Mouse (Mus musculus): ENCODE measurements around the gene Abi3.

The Abi3 gene

DNA sequence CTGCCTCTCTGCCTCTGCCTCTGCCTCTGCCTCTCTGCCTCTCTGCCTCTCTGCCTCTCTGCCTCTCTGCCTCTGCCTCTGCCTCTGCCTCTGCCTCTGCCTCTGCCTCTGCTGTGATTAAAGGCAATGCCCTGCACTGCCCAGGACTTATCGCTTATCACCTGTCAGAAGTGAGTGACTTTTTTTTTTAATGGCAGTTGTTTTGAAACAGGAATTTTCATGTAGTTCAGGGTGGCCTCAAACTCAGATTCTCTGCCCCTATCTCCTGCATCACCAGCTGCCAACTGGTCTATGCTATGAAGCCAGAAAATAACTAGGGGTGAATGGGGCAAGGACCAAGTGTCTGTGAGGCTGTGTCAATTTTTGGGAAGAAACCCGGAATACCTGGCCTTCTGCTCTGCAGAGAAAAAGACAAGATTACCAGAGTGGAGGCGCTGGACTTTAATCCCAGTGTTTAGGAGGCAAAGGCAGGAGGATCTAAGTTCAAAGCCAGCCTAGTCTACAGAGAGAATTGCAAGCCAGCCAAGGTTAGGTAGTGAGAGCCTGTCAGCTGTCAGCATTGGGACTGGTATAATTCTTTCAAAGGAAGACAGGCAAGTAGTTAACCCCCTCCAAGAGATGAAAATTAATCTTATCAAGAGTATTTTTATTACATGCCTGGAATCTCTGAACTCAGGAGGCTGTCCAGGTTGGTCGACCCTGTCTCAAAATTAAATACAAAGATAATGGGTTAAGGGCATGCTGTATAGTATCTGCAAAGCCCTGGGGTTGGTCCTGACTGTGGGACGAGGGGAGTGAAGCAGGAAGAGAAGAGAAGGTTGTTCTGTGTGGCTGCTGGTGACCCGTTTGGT lies 15.7 kb downstream of the Abi3 start:
- in situ Hi-C loops (cut with MboI, MseI), result loop anchor here (5.0 kb wide), 1 partner anchor 66 kb away; no protein-coding TSS in a partner anchor

DNA sequence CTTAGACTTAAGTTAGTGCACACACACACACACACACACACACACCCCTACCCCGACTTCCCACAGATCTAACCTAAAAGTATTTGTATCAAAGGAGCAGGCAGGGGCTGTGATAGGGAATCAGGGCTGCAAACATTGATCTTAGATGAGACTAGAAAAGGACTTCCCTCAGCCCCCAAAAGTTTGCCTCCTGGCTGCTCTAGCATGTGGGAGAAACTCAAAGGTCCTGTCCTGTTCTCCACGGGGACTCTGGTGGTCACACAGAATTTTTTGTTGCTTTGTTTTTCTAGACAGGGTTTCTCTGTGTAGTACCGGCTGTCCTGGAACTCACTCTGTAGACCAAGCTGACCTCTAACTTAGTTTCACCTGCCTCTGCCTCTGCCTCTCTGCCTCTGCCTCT lies 16.7 kb downstream of the Abi3 start:
- in situ Hi-C loops (cut with MboI, MseI), result loop anchor here (5.0 kb wide), 1 partner anchor 67 kb away; no protein-coding TSS in a partner anchor

DNA sequence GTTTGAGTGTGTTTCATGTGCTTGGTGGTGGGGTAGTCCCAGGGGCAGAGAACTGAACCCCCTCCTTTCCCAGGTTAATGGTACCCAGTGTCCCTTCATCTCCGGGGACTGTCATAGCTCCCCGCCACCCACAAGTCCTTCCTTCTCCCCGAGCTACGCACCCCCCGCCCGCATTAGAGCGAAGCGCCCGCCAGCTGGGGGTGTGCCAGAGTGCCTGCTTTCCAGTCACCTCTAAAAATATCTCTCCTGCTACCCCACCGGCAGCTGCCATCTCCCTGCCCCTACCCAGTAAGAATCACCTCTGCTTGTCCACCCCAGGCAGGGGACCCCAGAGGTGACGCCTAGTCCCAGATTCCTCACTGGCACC lies 17.4 kb downstream of the Abi3 start:
- in situ Hi-C loops (cut with MboI, MseI), result loop anchor here (5.0 kb wide), 1 partner anchor 67 kb away; no protein-coding TSS in a partner anchor

DNA sequence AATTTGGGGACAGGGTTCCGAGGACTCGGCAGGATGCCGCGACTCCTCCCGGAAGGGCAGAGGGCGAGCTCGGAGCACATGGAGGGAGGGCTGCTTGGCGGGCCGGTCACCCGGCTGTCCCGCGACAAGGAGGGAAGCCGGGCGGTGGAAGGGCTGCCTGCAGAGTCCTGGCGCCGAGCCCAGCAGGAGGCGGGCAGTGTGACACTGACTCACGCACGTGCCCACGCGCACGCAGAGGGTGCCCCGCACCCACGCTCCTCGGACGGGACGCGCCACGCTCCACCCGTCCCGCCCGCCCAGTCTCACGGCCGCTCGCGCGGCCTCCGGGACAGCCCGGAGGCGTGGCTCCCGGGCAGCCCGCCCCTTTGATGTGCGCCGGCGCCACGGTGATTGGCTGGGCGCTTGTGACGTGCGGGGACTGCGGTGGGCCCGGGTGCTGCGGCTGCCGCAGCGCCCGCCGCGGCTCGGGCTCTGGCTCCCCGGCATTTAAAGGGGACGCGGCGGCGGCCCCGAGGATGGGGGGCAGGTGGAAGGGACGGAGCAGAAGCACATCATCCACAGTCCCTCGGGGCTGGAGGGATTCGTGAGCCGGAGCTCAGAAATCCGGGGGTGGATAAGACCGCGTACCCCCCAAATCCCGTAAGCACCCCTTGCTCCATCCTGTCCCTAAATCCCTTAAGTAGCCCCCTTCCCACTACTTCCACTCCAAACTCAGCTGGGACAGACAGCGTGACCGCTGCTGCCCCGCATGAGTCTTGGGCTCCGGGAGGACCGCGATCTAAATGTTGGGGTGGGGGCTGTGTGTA lies 18.0 kb downstream of the Abi3 start, which contains the start of gene Phospho1:
Gene Phospho1 (plus strand): TSS at position 429 of the 806 bp plus-strand sequence.
- in situ Hi-C loops (cut with MboI, MseI), result no loop called here

DNA sequence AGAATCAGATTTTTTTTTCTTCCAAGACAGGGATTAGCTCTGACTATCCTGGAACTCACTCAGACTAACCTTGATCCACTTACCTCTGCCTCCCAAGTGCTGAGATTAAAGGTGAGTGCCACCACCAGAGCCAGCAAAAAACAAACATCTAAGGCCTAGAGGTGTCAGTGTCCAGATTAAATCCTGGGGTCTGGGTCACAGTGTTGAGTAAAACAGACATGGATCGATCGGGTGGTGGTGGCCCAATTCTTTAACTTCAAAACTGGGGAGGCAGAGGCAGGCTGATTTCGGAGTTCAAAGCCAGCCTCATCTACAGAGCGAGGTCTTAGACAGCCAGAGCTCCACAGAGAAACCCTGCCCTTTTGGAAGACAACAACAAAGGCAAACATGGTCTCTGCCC lies 19.8 kb downstream of the Abi3 start:
- in situ Hi-C loops (cut with MboI, MseI), result no loop called here

DNA sequence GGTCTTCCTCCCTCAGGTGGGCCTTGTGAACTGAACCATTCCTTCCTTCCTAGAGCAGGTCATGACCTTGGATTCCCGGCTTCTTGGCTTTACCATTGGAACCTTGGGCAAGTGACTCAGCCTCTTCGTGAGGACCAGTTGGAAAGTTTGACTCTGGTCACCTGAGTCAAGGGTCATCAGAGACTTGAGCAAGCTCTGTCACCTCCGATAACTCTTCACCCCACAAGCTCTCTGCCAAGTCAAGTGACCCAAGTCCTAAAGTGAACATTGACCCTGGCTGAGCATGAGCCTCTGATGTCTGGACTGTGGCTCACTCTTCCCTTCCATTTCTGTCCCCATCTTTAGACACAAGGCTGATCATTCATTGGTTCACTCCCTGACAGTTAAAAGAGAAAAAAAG lies 20.8 kb downstream of the Abi3 start:
- in situ Hi-C loops (cut with MboI, MseI), result no loop called here

DNA sequence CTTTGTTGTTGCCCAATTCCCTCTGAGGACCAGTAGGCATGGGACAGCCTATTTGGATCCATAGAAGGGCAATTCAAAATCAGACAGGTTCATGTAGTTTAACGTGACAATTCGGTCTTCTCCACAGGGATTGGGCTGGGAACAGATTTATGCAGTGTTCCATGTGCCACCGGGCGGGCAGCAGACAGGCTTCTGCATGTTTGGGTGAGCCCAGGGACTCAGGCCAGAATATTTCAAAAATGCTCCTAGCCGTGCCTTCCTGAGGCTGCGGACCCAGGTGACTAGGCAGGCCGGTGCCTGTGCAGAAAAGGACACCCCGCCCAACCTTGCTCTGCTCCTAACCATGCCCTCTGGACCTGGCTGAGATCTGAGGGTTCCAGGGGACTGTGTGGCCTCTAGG lies 23.1 kb downstream of the Abi3 start:
- in situ Hi-C loops (cut with MboI, MseI), result no loop called here

DNA sequence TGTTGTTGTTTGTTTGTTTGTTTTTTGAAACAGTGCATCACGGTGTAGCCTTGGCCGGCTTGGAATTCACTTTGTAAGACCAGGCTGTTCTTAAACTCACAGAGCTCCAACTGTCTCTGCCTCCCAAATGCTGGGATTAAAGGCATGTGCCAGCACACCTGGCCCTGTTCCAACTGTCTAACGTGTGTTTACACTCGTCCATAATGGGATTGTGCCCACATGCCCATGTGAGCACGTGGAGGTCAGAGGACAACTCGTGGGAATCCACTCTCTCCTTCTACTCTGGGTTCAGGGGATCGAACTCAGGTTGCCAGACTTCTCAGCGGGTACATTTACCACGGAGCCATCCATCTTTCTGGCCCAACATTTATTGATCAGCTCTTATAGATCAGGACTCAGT lies 26.9 kb downstream of the Abi3 start:
- in situ Hi-C loops (cut with MboI, MseI), result no loop called here

DNA sequence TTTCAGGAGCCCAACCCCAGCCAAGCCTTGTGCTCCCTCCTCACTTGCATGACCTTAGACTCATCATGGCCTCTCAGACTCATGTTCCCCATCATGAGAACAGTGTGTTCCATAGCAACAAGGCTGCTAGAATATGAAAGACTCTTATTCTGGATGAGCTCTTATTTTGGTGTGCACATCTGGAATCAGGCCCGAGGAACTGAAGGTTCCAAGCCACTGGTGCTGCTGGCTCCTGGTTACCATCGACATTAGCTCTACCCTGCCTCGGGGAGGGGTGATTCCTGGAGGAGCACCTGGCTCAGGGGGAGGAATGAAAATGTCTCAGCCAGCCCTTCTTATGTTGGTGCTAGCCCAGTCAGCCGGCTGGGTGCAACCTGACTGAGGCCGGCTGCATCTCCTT lies 27.4 kb downstream of the Abi3 start:
- in situ Hi-C loops (cut with MboI, MseI), result no loop called here

DNA sequence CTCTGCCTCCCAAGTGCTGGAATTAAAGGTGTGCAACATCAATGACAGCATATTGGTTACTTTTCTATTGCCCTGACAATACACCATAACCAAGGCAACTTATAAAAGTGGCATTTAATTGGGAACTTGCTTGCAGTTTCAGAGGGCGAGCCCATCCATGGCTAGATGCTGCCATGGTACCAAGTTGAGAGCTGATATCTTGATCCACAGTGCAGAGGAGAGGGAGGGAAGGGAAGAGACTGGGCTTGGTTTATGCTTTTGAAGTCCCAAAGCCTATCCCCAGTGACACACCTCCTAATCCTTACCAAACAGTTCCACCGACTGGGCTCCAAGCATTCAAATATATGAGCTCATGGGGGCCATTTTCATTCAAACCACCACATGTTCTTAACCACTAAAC lies 28.2 kb downstream of the Abi3 start:
- in situ Hi-C loops (cut with MboI, MseI), result no loop called here

DNA sequence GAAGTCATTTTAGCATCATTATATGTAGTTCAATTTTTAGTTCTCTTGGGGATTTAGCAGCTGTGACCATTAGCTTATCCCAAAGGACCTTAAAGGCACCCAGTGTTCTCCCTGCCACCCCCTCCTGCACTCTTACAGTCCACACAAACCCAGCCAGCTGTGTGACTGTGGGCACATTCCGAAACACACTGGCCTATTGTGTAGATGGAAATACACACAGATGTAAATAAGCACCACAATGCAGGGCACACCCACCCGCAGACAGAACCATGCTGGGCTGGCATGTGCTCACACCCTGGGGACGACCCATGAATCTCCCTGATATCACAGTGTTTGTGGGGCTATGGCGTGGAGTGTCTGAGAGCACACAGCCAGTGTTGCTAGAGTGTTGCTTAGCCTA lies 30.1 kb downstream of the Abi3 start:
- in situ Hi-C loops (cut with MboI, MseI), result no loop called here

DNA sequence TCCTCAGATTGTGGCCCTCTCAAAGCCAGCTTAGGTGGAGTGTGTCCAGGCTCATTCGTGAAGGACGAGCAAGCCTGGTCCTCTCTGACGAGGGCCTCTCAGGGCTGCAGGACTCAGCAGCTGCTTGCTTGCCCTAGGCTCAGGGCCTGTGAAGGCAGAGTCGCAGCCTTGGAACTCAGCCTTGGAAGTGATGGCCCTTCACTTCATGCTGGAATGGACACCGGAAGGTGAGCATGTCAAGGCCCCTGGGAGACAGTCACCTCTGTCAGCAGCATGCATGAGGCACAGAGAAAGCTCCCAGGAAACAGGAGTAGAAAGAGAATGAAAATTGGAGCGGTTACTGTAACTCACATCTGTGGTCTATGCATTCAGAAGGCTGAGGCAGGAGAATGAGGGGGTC lies 30.5 kb downstream of the Abi3 start:
- in situ Hi-C loops (cut with MboI, MseI), result no loop called here

DNA sequence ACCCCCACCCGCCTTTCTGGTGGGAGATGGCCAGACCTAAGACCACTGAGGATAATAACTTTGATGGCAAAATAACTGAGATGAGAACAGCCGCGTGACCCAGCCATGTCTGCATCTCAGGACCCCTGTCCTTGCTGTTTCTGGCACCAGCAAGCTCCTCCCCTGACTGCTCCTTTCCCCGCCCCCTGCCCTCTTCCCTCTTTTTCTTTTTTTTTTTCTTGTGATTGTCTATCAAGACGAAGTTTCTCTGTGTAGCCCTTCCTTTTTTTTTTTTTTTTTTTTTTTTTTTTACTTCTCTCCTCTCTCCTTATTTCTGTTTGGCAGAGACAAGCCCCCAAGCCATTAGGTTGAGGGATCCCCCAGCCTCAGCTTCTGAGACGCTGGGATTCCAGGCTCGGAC lies 31.4 kb downstream of the Abi3 start:
- in situ Hi-C loops (cut with MboI, MseI), result no loop called here

DNA sequence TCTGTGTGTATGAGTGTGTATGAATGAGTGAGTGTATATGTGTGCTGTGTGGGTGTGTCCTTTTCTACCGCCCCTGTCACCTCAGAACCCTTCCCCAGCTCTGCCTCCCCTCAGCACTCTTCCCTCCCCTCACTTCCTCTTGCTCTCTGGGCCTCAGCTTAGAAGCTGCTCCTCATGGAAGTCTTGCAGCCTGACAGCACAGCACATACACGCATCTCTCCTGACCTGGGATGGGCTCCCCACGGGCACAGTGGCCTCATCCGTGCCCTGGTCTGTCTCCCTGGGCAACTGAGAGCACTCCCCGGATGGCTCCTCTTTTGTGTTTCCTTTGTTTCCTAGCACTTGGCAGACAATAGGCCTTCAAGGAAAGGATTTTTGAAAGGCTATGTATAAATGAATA lies 32.7 kb downstream of the Abi3 start:
- in situ Hi-C loops (cut with MboI, MseI), result no loop called here

DNA sequence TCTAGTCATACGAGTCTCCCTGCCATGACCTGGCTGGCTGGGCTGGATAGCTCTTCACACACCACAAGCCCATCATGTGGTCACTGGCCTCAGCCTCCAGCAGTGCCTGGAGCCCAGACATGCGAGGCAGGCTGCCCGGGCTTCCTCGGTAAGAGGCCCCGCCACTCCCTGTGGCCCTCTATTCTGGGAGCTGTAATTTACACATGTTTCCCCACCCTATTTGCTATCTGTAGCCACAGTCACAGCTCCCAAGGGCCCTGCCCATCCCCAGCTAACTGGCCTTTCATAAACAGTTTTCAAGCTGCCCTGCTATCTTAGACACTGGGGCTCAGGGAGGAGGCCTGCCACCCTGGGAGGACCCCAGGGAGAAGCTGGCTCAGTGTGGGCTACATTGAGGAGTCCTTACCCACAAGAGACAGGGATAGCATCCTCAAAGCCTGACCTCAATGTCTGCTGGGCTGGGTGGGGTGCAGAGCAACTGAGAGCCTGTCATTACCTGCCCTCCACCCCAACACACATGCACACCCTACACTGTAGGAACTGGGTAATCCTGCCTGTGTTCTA lies 33.7 kb downstream of the Abi3 start:
- in situ Hi-C loops (cut with MboI, MseI), result no loop called here

DNA sequence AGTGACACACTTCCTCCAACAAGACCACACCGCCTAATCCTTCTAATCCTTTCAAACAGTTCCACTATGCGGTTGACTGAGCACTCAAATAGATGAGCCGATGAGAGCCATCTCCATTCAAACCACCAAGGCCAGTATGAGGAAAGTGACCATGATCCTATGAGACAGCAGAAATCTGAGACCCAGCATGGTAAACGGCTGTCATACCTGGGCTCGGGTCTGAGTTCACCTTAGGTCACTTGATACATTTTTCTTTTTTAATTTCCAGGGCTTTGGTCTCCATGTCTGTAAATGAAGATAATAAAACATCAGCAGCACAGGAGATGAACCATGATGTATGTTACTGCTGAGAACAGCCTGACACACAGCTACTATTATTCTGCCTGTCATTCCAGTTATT lies 34.4 kb downstream of the Abi3 start:
- in situ Hi-C loops (cut with MboI, MseI), result no loop called here

DNA sequence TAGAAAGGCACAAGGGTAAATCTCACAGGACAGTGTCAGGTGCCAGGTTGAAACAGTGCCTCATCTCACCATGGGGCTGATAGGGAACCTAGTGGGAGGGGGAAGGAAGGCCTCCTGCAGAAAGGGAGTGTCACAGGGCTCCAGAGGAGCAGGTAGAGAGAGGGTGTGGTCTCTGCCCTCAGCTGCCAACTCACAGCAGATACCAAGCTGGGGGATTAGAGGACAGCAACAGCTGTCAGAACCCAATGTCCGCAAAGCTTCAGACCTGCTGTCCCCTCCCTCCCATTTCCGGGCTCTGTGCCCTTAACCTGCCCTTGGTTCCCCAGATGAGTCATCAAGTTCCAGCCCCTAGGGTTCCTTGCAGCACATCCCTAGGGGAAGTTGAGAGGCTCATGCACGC lies 36.7 kb downstream of the Abi3 start:
- in situ Hi-C loops (cut with MboI, MseI), result no loop called here

DNA sequence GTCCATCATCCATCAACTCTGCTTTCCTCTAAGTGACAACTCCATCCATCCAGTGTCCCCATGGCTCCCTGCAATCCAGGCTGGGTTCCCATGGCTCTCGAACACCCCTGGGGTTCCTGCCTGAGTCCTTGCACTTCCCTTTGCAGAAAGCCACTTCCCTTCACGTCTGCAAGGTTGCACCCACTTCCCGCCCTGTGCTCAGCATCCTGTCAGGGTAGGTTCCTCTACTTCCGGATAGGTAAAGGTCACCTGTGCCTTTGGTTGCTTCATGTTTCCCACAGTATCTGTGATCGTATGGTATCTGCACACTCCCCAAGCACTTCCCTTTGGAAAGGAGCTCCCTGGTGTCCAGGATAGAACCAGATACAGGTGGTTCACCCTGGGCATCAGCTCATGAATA lies 37.3 kb downstream of the Abi3 start:
- in situ Hi-C loops (cut with MboI, MseI), result no loop called here

DNA sequence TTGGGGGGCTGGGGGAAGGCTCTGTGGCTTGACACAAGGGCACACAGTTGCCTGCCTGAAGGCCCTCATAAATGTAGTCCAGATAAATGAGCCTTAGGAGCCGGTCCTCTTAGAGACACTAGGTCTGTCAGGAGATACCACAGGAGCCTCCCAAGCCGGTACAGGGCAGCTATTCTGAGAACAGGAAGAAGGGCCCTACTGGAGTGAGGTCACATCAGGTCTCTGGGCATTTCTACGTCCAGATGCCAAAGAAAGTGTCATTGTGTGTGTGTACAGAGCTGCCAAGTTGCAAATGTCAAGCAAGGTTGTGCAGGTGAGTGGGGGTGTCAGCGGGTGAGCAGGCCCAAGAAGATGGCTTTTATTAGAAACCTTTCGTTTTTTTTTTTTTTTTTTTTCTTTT lies 46.7 kb downstream of the Abi3 start:
- in situ Hi-C loops (cut with MboI, MseI), result no loop called here

DNA sequence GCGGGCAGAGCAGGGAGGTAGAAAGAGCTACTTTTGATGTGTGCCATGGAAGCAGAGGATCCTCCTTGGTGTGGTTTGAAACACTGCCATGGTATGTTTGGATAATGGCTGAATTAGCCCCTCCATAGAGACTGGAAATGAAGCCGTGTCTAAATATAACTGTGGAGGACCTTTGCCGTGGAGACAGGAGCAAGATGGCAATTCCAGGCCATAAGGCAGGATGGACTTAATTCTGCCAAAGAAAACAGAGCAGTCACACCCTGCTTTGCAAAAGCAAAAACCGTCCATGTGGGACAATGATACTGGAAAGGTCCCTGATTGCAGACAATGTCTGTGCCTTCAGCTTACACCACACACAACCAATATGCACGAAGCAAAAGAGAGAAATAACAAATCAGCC lies 48.1 kb downstream of the Abi3 start:
- in situ Hi-C loops (cut with MboI, MseI), result no loop called here

DNA sequence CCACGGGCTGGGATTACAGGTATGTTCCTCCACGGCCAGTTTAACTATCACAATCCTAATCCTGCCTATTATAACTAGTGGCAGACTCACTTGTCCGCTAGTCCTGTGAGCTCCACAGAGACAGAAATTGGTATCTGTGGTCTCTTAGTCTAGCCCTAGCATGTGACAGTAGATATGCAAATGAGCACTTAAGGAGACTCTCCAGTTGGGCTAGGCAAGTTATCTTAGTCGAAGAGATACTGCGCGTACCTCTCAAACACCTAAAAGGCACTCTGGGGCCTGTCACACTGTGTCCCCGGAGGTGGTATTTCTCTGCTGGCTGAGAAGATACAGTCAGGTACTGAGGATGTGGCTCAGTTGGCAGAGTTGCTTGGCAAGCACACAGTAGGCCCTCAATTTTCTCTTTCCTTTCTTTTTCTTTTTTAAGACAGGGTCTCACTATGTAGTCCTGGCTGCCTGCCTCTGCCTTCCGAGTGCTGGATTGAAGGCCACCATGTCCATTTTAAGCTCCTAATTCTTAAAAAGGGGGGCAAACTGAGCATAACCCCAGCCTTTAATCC lies 49.2 kb downstream of the Abi3 start:
- in situ Hi-C loops (cut with MboI, MseI), result no loop called here

DNA sequence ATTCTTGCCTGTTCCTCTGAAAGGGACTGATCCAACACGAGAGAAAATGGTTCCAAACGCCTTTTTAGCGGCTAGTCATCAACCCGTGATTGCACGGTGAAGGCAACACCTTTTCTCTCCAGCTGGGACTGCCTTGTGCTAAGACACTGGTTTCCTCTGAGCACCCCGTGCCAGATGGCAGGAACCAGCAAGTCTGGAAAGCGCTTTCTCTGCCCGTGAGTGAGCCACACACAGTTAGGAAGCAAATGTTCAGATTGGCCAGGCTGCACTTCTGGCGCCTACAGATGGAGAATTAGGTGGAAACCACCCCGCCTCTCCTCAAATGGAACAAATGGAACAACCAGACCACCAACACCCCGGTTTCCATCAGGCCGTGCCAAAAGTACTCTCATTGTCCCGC lies 50.5 kb downstream of the Abi3 start:
- in situ Hi-C loops (cut with MboI, MseI), result no loop called here
